Mouse (Mus musculus): ENCODE data around the gene Olfr1346. TPM values are rescaled to one million over a fixed set of nuclear protein-coding genes. Genes with fewer than 3 reads are reported as not detected.
"Not testable (repeated sequence)": the region's sequence is repeated elsewhere in the genome, so short reads cannot be mapped to it uniquely, and the experiment has no call there.

The Olfr1346 gene
- polyA plus RNA-seq (2015; fragmentation: Nextera tagmentation; extraction: Ambion mirVana): not detected in 2 replicates

DNA sequence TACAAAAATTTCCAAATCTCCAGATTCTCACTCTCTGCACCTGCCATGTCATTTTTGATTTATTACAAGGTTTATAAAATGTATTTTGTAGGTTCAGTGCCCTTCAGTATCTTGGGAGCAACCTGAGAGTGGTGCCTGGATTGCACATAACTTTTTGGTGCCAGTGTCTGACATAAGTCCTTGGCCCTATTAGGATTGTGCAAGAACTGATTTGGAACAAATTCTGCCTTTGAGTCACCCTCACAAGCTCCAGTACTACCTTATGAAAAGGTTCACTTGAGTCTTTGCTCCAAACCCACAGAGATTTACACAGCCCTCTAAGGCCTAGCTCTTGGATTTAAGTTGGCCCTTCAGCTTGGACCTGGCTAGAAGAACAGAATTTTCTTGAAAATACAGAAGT lies at the start of gene Olfr1346:
Gene Olfr1346 (plus strand): TSS at position 151 of the 400 bp plus-strand sequence.
- ATAC-seq: no peak
- Histone ChIP-seq H3K27me3 (no peaks in the 10 kb centered on the region), H3K9me3 (replicated peaks) (no peaks in the 10 kb centered on the region; the same call in 1 of the 2 replicates), H3K9ac (no peak within 1 kb of the TSS), H3K4me3 (no peak within 1 kb of the TSS), H3K4me2 (no peak within 1 kb of the TSS), H3K27ac (no peak within 1 kb of the TSS), H3K4me1 (no peaks in the 10 kb centered on the region), H3K36me3 (ENCODE audit: poor library complexity, severe bottlenecking) (no peaks in the 10 kb centered on the region)

DNA sequence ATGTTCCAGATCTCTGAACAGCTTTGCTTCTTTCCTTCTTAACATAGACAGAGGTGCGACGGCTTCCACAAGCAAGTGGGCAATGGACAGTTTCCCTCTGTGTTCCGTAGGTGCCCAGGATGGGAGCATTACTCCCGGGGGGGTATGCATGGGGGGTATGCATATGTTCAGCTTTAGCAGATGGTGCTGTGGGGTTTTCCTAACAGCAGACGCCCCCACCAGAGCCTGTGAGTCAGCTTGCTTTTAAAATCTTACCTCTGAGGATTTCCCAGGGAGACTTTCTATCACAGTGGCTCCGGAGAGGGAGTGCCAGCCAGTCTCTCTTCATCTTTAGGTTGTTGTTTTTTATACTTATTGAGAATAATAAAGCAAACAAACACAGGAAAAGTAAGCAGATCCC lies 47.0 kb upstream of the Olfr1346 start:
- Histone ChIP-seq H3K36me3 (ENCODE audit: poor library complexity, severe bottlenecking) (no peaks in the 10 kb centered on the region), H3K4me1 (no peaks in the 10 kb centered on the region), H3K9ac (no peak overlapping the region), H3K4me2 (no peak overlapping the region), H3K27ac (no peak overlapping the region), H3K9me3 (replicated peaks) (no peaks in the 10 kb centered on the region), H3K27me3 (no peaks in the 10 kb centered on the region), H3K4me3 (no peak overlapping the region)
- no peak for ATAC-seq
- WGBS: 78% methylated on average over 6 of the region's 6 CpGs

DNA sequence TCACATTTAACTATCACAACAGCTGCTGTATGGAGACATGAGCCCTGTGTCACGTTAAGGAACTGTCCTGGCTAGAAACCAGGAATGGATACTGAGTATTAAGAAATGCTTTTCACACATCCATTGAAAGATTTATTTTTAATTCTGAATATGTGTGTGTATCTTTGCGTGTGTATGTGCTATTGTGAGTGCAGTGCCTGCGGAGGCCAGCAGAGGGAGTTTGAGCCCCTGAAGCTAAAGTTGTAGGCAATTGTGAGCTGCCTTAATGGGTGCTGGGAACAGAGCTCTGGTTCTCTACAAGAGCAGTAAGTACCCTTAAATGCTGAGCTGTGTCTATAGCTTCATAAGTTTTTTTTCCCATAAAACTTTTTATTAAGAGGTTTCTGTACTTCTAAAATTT lies 37.5 kb upstream of the Olfr1346 start:
- H3K4me2 ChIP-seq: no peak overlapping the region
- no peak overlapping the region for H3K27ac ChIP-seq
- no peaks in the 10 kb centered on the region for H3K27me3 ChIP-seq
- whole genome bisulfite sequencing: 90% methylated on average over 3 of the region's 3 CpGs
- H3K4me3 ChIP-seq: no peak overlapping the region
- no peak overlapping the region for H3K9ac ChIP-seq
- H3K4me1 ChIP-seq: no peaks in the 10 kb centered on the region; the same call in 1 of the 2 replicates
- 0 out of 2 replicates have a peak, but pooled peaks cover 6% of the 10 kb centered on the region for H3K9me3 ChIP-seq (replicated peaks)
- no peaks in the 10 kb centered on the region for H3K36me3 ChIP-seq (ENCODE audit: poor library complexity, severe bottlenecking)
- ATAC-seq: no peak

DNA sequence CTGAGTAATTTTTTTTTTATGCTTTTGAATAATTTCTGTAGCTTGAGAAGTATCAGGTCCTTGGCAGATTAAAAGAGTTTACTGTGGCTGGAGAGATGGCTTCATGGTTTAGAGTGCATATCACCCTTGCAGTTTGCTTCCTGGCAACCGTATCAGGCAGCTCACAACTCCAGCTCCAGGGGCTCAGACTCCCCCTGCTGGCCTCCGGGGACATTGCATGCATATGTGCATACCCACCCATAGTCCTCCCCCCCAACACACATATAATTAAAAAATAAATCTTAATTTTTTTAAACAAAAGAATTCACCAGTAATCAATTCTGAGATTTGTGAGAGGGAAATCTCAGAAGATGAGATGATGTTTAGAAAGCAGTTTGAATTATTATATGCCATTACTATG lies 36.6 kb upstream of the Olfr1346 start:
- Histone ChIP-seq H3K4me2 (no peak overlapping the region), H3K4me1 (peaks cover 6% of the 10 kb centered on the region), H3K9ac (no peak overlapping the region), H3K36me3 (ENCODE audit: poor library complexity, severe bottlenecking) (no peaks in the 10 kb centered on the region), H3K27ac (no peak overlapping the region), H3K9me3 (replicated peaks) (0 out of 2 replicates have a peak, but pooled peaks cover 6% of the 10 kb centered on the region), H3K4me3 (no peak overlapping the region), H3K27me3 (no peaks in the 10 kb centered on the region)
- ATAC-seq: no peak
- WGBS: 46% methylated on average over 2 of the region's 2 CpGs

DNA sequence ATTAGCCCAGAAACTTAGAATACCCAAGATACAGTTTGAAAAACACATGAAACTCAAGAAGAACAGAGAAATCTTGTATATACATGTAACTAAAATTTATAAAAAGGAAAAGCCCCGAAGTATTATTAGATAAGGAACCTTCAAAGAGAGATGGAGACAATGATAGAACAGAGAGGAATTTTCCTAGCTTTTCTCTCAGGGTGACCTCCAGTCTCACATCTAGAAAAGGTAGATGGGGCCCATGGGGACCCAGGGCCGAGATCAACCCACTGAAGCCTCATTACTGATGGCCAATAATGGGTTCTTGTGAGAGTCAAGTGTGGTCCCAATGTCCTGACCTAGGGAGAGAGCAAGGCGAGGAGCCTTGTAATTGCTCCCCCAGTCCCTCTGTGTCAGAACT lies 28.5 kb upstream of the Olfr1346 start, which contains the start of gene Olfr1344:
Gene Olfr1344 (plus strand): TSS at position 301 of the 400 bp plus-strand sequence.
- H3K4me2 ChIP-seq: no peak within 1 kb of the TSS
- H3K27ac ChIP-seq: no peak within 1 kb of the TSS
- ATAC-seq: no peak
- no peaks in the 10 kb centered on the region for H3K27me3 ChIP-seq
- 0 out of 2 replicates have a peak, but pooled peaks cover 3% of the 10 kb centered on the region for H3K9me3 ChIP-seq (replicated peaks)
- H3K4me1 ChIP-seq: peaks cover 12% of the 10 kb centered on the region
- 78% methylated on average over 3 of the region's 3 CpGs for WGBS
- no peak within 1 kb of the TSS for H3K9ac ChIP-seq
- H3K4me3 ChIP-seq: no peak within 1 kb of the TSS
- no peaks in the 10 kb centered on the region for H3K36me3 ChIP-seq (ENCODE audit: poor library complexity, severe bottlenecking)

DNA sequence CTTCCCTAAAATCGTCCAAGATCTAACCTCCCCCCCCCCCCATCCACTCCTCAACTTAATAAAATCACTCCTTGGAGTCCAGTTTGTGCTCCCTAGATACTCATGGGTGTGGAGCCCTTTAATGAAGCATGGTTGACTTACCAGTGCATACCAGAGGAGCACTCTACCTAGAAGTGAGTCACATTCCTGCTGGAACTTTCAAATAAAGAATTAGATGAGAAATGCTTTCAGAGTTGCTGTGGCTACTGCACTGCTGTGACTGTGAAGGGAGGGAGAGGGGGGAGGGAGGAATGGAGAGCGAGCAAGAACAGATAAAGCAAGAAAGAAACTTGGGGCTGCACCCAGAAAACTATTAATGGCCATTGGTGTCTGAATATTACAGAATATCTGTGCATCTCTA lies 25.7 kb upstream of the Olfr1346 start:
- ATAC-seq: no peak
- no peaks in the 10 kb centered on the region for H3K4me1 ChIP-seq
- H3K4me3 ChIP-seq: no peak overlapping the region
- no peaks in the 10 kb centered on the region for H3K27me3 ChIP-seq
- WGBS: 67% methylated on average over 2 of the region's 2 CpGs
- no peaks in the 10 kb centered on the region for H3K36me3 ChIP-seq (ENCODE audit: poor library complexity, severe bottlenecking)
- H3K4me2 ChIP-seq: no peak overlapping the region
- no peak overlapping the region for H3K27ac ChIP-seq
- H3K9me3 ChIP-seq (replicated peaks): 0 out of 2 replicates have a peak, but pooled peaks cover 3% of the 10 kb centered on the region
- H3K9ac ChIP-seq: no peak overlapping the region

DNA sequence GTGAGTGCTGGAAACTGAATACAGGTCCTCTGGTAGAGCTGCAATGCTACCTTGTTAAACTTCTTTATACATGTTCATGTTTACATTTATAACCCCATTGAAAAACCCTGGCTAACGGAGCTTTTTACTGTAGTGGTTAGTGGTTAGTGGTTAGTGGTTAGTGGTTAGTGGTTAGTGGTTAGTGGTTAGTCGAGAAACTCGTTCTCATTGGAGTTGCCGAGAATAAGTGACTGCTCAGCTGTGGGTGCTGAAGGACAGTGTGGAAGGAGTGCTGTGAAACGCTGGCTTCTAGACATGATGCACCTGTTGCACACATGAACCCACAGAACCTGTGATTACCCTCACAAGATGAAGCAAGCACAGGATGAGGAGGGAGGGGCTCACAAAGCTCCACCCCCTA lies 19.1 kb upstream of the Olfr1346 start:
- Histone ChIP-seq H3K4me1 (no peaks in the 10 kb centered on the region), H3K9ac (no peak overlapping the region), H3K27ac (no peak overlapping the region), H3K36me3 (ENCODE audit: poor library complexity, severe bottlenecking) (no peaks in the 10 kb centered on the region), H3K4me3 (no peak overlapping the region), H3K4me2 (no peak overlapping the region), H3K9me3 (replicated peaks) (0 out of 2 replicates have a peak, but pooled peaks cover 4% of the 10 kb centered on the region), H3K27me3 (no peaks in the 10 kb centered on the region)
- no peak for ATAC-seq
- WGBS: 89% methylated on average over 5 of the region's 5 CpGs

DNA sequence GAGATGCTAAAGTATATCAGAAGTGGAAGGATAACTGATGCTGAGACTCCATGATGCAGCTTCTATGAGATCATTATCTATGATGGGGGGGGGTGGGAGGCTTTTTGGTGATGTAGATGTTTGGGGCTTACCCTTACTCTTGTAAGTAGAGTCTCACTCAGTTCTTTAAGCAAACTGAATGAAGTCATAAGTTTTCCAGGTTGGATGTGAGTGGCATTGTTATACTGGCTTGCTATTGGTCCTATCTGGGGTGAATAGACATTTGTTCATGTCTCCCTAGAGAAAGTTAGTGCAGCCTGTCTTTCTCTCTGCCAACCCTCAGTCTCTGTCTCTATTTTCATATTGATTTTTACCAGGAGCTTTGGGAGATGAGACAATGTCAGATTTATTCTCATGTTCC lies 11.0 kb upstream of the Olfr1346 start, which contains the start of gene Olfr1336:
Gene Olfr1336 (plus strand): TSS at position 301 of the 400 bp plus-strand sequence.
- Histone ChIP-seq H3K27ac (no peak within 1 kb of the TSS), H3K27me3 (no peaks in the 10 kb centered on the region), H3K9ac (no peak within 1 kb of the TSS), H3K9me3 (replicated peaks) (peaks cover 9% of the 10 kb centered on the region; the same call in 1 of the 2 replicates), H3K4me3 (no peak within 1 kb of the TSS), H3K36me3 (ENCODE audit: poor library complexity, severe bottlenecking) (no peaks in the 10 kb centered on the region), H3K4me2 (no peak within 1 kb of the TSS), H3K4me1 (no peaks in the 10 kb centered on the region)
- ATAC-seq: no peak

DNA sequence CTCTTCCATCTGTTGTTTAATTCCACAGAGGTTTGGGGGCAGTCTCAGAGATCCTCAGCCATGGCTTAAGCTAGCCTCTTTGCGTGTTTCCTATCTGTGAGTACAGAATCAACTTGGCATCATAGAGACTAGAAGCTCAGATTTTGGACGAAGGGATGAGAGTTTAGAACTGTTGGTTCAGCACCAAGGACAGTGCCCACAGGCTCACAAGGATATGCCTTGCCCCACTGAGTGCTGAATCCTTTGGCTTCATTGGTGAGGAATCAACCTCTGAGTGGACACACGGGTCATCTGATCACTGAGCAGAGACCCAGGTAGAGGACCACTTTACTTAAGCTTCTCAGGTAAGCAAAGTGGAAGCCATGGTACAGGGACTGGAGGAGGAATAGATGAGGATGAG lies 10.5 kb upstream of the Olfr1346 start:
- H3K4me2 ChIP-seq: no peak overlapping the region
- no peaks in the 10 kb centered on the region for H3K27me3 ChIP-seq
- H3K36me3 ChIP-seq (ENCODE audit: poor library complexity, severe bottlenecking): no peaks in the 10 kb centered on the region
- peaks cover 13% of the 10 kb centered on the region; the same call in 1 of the 2 replicates for H3K9me3 ChIP-seq (replicated peaks)
- no peak overlapping the region for H3K4me3 ChIP-seq
- 32% methylated on average over 3 of the region's 3 CpGs for WGBS
- no peak overlapping the region for H3K9ac ChIP-seq
- no peaks in the 10 kb centered on the region for H3K4me1 ChIP-seq
- H3K27ac ChIP-seq: no peak overlapping the region
- ATAC-seq: no peak

DNA sequence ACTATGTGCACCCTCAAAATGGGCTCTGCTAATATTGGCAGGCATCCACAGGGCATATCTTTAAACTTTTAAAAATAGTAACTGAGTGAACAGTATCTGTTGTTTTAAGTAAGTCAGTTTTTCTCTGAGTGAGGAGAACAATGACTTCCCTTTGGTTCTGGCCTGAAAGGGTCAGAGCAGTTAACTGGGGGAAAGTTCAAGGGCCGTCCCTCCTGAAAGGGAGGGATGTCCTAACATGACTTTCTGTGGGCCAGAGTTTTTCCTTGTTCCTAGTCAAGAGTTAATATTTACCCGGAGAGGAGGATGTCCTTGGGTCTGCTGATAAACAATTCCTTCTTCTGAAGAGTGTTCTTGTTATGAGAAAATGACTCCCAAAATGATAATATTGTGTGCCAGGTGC lies 10.7 kb downstream of the Olfr1346 start:
- not testable (repeated sequence) for H3K36me3 ChIP-seq (ENCODE audit: poor library complexity, severe bottlenecking); H3K27me3 ChIP-seq; H3K4me2 ChIP-seq; H3K9ac ChIP-seq; H3K4me3 ChIP-seq; H3K4me1 ChIP-seq; ATAC-seq; H3K27ac ChIP-seq
- WGBS: 83% methylated on average over 2 of the region's 2 CpGs
- peaks cover 15% of the 10 kb centered on the region for H3K9me3 ChIP-seq (replicated peaks)

DNA sequence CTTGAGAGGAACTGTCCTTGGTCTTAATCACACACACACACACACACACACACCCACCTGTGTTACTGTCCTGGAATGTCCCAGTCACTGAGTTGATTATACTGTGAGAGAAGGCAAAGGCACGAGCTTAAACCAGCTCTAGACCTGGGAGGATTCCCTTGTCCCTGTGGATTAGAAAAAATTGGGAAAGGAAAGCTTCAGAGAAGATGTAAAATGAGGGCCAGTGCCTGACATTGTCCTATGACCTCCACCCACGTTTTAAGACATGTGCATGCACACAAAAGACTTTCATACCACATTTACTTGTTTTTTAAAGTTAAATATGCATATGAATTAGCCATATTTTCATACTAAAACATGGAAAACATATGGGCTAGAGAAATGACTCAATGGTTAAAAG lies 19.9 kb downstream of the Olfr1346 start, which contains the start of gene Olfr5:
Gene Olfr5 (minus strand): TSS at position 101 of the 400 bp plus-strand sequence.
- Histone ChIP-seq H3K4me1 (no peaks in the 10 kb centered on the region), H3K27ac (no peak within 1 kb of the TSS), H3K4me3 (no peak within 1 kb of the TSS), H3K27me3 (no peaks in the 10 kb centered on the region), H3K9me3 (replicated peaks) (peaks cover 4% of the 10 kb centered on the region; the same call in 1 of the 2 replicates), H3K9ac (no peak within 1 kb of the TSS), H3K4me2 (no peak within 1 kb of the TSS), H3K36me3 (ENCODE audit: poor library complexity, severe bottlenecking) (no peaks in the 10 kb centered on the region)
- 31% methylated on average over 2 of the region's 2 CpGs for WGBS
- no peak for ATAC-seq

DNA sequence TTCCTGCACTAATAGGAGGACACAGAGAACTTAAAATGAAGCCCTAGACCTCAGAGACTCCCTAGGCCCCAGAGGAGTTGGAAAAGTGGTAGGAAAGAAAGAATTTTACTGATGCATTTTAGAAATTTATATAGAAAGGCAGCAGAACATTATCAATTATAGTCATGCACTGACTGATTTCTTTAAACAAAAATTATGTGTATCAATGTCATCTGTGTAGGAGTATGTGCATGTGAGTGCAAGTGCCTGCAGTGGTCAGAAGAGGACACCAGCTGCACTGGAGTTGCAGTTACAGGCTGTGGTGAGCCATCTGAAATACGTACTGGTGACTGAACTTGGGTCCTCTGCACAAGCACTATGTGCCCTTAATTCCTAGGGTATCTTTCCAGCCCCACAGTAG lies 32.8 kb downstream of the Olfr1346 start, which contains the start of gene Olfr1347:
Gene Olfr1347 (minus strand): TSS at position 101 of the 400 bp plus-strand sequence.
- Histone ChIP-seq H3K27ac (no peak within 1 kb of the TSS), H3K36me3 (ENCODE audit: poor library complexity, severe bottlenecking) (no peaks in the 10 kb centered on the region), H3K27me3 (no peaks in the 10 kb centered on the region), H3K4me1 (no peaks in the 10 kb centered on the region), H3K9me3 (replicated peaks) (peaks cover 2% of the 10 kb centered on the region; the same call in 1 of the 2 replicates), H3K4me2 (no peak within 1 kb of the TSS), H3K9ac (no peak within 1 kb of the TSS), H3K4me3 (no peak within 1 kb of the TSS)
- 43% methylated on average over 1 of the region's 1 CpGs for WGBS
- ATAC-seq: no peak

DNA sequence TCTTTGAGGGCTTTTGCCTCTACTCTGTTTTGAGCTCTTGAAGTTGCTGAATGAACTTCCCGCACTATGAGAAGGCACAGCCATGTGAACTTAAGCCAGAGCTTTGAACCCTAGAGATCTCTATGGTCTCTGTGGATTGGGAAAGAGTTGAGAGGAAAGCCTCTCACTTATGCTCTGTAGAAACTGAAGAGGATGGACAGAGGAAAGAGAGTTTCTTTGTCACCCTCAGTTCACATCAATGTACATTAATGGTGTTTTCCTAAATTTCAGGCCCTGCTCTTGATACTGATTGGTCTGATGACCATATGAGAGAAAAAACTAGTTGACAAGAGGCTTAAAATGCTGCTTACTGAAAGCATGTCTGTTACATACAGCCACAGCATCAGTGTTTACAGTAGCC lies 41.7 kb downstream of the Olfr1346 start, which contains the start of gene Olfr1348:
Gene Olfr1348 (minus strand): TSS at position 101 of the 400 bp plus-strand sequence.
- no peak within 1 kb of the TSS for H3K9ac ChIP-seq
- WGBS: 87% methylated on average over 1 of the region's 1 CpGs
- no peak for ATAC-seq
- H3K4me2 ChIP-seq: no peak within 1 kb of the TSS
- H3K4me1 ChIP-seq: no peaks in the 10 kb centered on the region
- H3K9me3 ChIP-seq (replicated peaks): peaks cover 6% of the 10 kb centered on the region
- H3K27me3 ChIP-seq: no peaks in the 10 kb centered on the region
- no peaks in the 10 kb centered on the region for H3K36me3 ChIP-seq (ENCODE audit: poor library complexity, severe bottlenecking)
- no peak within 1 kb of the TSS for H3K4me3 ChIP-seq
- H3K27ac ChIP-seq: no peak within 1 kb of the TSS
